Mouse (Mus musculus) T-cell, adult 66 days (primary cell): ENCODE data around the gene Tnfsf13b. TPM values are rescaled to one million over a fixed set of nuclear protein-coding genes. Genes with fewer than 3 reads are reported as not detected.

ENCODE experiments used
- total RNA-seq, 2 experiments: library from RNA; stranded (reverse); gene quantifications; 3 replicates in 1 of 2; 4 replicates in 1 of 2; pipeline ENCODE4 v1.2.4; 2023

Tnfsf13b gene
- total RNA-seq, result 1 to 10 TPM; 1.1 to 1.6 TPM

GRCm38 (mm10) chr8:10006156-10006985 is at the start of gene Tnfsf13b:
Tnfsf13b (plus strand) TSS chr8:10006467.

GRCm38 (mm10) chr8:9977573-9978314 is 28.5 kb upstream of the Tnfsf13b start, which contains the start of the genes Lig4 and Abhd13:
Lig4 (minus strand) TSS chr8:9977686.
Abhd13 (plus strand) TSS chr8:9977707.

Other genes with a start within 250 kb of the Tnfsf13b start
- gene Fam155a, start 235.3 kb upstream of the Tnfsf13b start, total RNA-seq, result not detected
- not detected for gene Gm10217, start 142.2 kb upstream of the Tnfsf13b start, total RNA-seq
- gene Lig4, start 28.8 kb upstream of the Tnfsf13b start, total RNA-seq, result 1 to 10 TPM; 4.1 to 5.9 TPM
- gene Abhd13, start 28.8 kb upstream of the Tnfsf13b start, total RNA-seq, result 10 to 100 TPM; 17.7 to 20.2 TPM
- gene Myo16, start 147.4 kb downstream of the Tnfsf13b start, total RNA-seq, result not detected